Mouse (Mus musculus) CH12.LX (cell line): Measurements from ENCODE around the gene S100b.

Source experiments
- CTCF ChIP-seq, 2 experiments: IDR thresholded peaks in 1 of 2; conservative IDR thresholded peaks in 1 of 2; 2 replicates each; pipeline ENCODE4 v1.5.1; 2011 to 2012; ENCODE audit warnings: low read depth in 2 of 2, low read length in 2 of 2, improper control_type of control experiment in 1 of 2, inconsistent platforms in 1 of 2, mild to moderate bottlenecking in 1 of 2, moderate library complexity in 1 of 2
- E2F4 ChIP-seq: IDR thresholded peaks from 2 replicates; pipeline ENCODE4 v1.6.1; 2011; ENCODE audit warnings: low read depth, low read length, improper control_type of control experiment; ENCODE audit not compliant: insufficient replicate concordance
- EP300 ChIP-seq: IDR thresholded peaks from 2 replicates; pipeline ENCODE4 v1.6.1; 2011; ENCODE audit warnings: low read length, improper control_type of control experiment
- ETS1 ChIP-seq: conservative IDR thresholded peaks from 2 replicates; pipeline ENCODE4 v1.6.1; 2012; ENCODE audit warnings: low read depth, mild to moderate bottlenecking, inconsistent platforms, low read length, improper control_type of control experiment, moderate library complexity
- MAX ChIP-seq: IDR thresholded peaks from 2 replicates; pipeline ENCODE4 v1.6.1; 2011; ENCODE audit warnings: low read length, improper control_type of control experiment
- MAZ ChIP-seq: IDR thresholded peaks from 2 replicates; pipeline ENCODE4 v1.6.1; 2012; ENCODE audit warnings: low read depth, mild to moderate bottlenecking, inconsistent platforms, low read length, improper control_type of control experiment, moderate library complexity
- MYC ChIP-seq: IDR thresholded peaks from 2 replicates; pipeline ENCODE4 v1.6.1; 2011; ENCODE audit warnings: low read depth, mild to moderate bottlenecking, improper control_type of control experiment, low read length
- NELFE ChIP-seq: IDR thresholded peaks from 2 replicates; pipeline ENCODE4 v1.6.1; 2011; ENCODE audit warnings: low read depth, low read length, improper control_type of control experiment
- POLR2A ChIP-seq: IDR thresholded peaks from 2 replicates; pipeline ENCODE4 v1.6.1; 2011; ENCODE audit warnings: low read depth, mild to moderate bottlenecking, improper control_type of control experiment, low read length
- RCOR1 ChIP-seq: conservative IDR thresholded peaks from 2 replicates; pipeline ENCODE4 v1.6.1; 2012; ENCODE audit warnings: low read depth, mild to moderate bottlenecking, inconsistent platforms, low read length, improper control_type of control experiment
- UBTF ChIP-seq: IDR thresholded peaks from 2 replicates; pipeline ENCODE4 v1.6.1; 2012; ENCODE audit warnings: low read depth, mild to moderate bottlenecking, inconsistent platforms, low read length, improper control_type of control experiment, moderate library complexity
- ZNF384 ChIP-seq: IDR thresholded peaks from 2 replicates; pipeline ENCODE4 v1.6.1; 2012; ENCODE audit warnings: low read depth, low read length, improper control_type of control experiment, inconsistent platforms

DNA sequence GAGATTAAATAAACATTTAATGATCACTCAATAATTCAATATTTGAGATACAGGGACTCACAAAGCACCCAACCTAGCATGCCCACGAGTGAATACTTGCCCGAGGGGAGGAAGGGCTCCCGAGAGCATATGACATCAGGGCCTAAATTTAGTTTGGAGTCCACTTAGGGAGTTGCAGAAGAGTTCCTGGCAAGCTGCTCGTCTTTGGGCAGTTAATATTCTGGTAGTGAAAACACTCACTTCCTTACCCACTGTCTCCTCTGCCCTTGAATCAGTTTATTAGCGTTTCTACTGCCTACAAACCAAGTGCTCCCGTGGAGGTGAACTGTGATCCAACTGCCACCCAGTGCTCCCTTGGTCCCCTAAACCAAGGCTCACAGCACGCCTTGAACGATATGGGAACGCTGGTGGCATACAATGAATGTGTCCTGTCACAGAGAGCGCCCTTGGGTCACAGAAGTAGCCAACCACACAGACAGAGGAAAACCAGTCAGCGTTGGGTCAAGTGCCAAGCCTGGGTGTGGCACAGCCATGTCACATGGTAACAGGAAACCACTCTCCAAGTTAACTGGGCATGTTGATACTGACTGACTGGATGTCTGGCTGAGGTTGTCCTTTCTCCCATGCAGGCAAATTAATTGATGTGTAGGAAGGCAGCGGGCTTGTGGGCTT lies 4.2 kb downstream of the S100b start:
- TF ChIP-seq NELFE (no peak), CTCF (conservative IDR thresholded peaks at IDR 0.05 in 1 of 2, IDR thresholded peaks at IDR 0.05 in 1 of 2; ENCODE audit: low read depth in 2 of 2, low read length in 2 of 2) (no peak), POLR2A (no peak), UBTF (no peak), EP300 (no peak), ETS1 (no peak), E2F4 (no peak), ZNF384 (no peak), MAZ (no peak), MAX (no peak), RCOR1 (no peak), MYC (no peak)
